25 mouse cellular contexts compared by ENCODE assay signal in the genomic region with DNA sequence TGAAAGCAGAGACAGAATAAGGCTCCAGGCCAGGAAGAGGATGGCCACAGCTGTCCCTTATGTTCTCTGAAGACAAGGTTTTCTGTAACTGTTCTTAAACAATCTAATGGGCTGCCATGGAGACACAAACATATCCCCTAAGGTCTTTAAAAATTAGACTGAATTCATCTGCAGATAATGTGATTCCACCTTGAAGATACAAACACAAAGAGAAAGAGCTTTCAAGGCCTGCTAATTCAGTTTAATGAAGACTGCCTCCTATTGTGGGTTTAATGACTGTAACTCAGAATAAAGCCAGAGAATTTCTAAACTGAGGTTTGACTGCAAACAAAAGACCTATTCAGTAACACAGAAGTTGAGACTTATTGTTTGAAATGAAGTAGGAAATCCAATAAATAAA.
DNase-seq lines count a peak whose midpoint lies in the region; ATAC-seq and TF ChIP-seq lines count a peak whose summit lies in the region.
"Had no signal": no experiment of that assay in that cellular context is flagged by ENCODE, and none has a peak within 500 bp of the region (broad histone marks: within the 10 kb centered on the region; RNA-seq: fewer than 3 reads in every experiment).

No protein-coding gene starts in this region.

- no peak for ATAC-seq in forebrain, embryonic 14.5 days
- 0 out of 2 replicates have a peak, but pooled peaks have one; percentile 27 for ATAC-seq in midbrain, embryonic 13.5 days
- ATAC-seq in midbrain, embryonic 11.5 days (ENCODE audit: low FRiP score) = no peak
- ATAC-seq: activated CD4-positive, CD25-positive, alpha-beta regulatory T cell, adult 4 months; CD4-positive, CD25-positive, alpha-beta regulatory T cell, adult 4 months; forebrain, embryonic 15.5 days; intestine, postnatal 0 days had no signal

- DNase-seq in forebrain, embryonic 14.5 days (ENCODE audit: low spot score) = peak; percentile 8
- DNase-seq in forebrain, embryonic 10.5 days (ENCODE audit: extremely low spot score, low spot score) = no peak
- DNase-seq in midbrain, embryonic 11.5 days (ENCODE audit: low spot score, missing footprints) = no peak
- DNase-seq in Muller cell, postnatal 12 days (ENCODE audit: inconsistent ontology term) = peak; percentile 71
- peak; percentile 40 for DNase-seq in brain, embryonic 14.5 days (ENCODE audit: low read depth)
- no peak for DNase-seq in layer of hippocampus, adult 11-12 months (ENCODE audit: low spot score)
- no peak for DNase-seq in cerebellum, postnatal 36 days
- DNase-seq: adrenal gland, adult 8-10 months; adrenal gland, postnatal 36 days; cerebellum, adult 11 months; cerebellum, adult 8-10 months; cerebellum, postnatal 10 days; gastrocnemius, postnatal 10 days; gastrocnemius, postnatal 36 days; heart, adult 2 months; heart, postnatal 14 days; heart, postnatal 4 days had no signal

- TF ChIP-seq CTCF in brain, embryonic 14.5 days (IDR thresholded peaks at IDR 0.05; ENCODE audit: borderline replicate concordance, extremely low read depth, insufficient read depth, insufficient read length) = no peak

- H3K4me1 ChIP-seq in forebrain, embryonic 14.5 days (ENCODE audit: control insufficient read depth, insufficient read depth, low read length) = 0 out of 2 replicates have a peak, but pooled peaks cover 3% of the 10 kb centered on the region
- H3K4me1 ChIP-seq in forebrain, embryonic 10.5 days = peaks cover 7% of the 10 kb centered on the region; the same call in 1 of the 2 replicates
- H3K4me1 ChIP-seq in midbrain, embryonic 13.5 days (replicated peaks) = 0 out of 2 replicates have a peak, but pooled peaks cover 4% of the 10 kb centered on the region
- H3K4me1 ChIP-seq in midbrain, embryonic 11.5 days (ENCODE audit: control insufficient read depth, insufficient read depth, low read length) = no peaks in the 10 kb centered on the region
- H3K4me1 ChIP-seq: forebrain, embryonic 15.5 days; heart, embryonic 10.5 days; heart, embryonic 13.5 days had no signal

- no peaks in the 10 kb centered on the region for H3K9me3 ChIP-seq in forebrain, embryonic 14.5 days (replicated peaks; ENCODE audit: control insufficient read depth, low read length)
- H3K9me3 ChIP-seq in forebrain, embryonic 10.5 days = no peaks in the 10 kb centered on the region
- H3K9me3 ChIP-seq in midbrain, embryonic 13.5 days = no peaks in the 10 kb centered on the region
- H3K9me3 ChIP-seq in midbrain, embryonic 11.5 days (ENCODE audit: control insufficient read depth, low read length) = no peaks in the 10 kb centered on the region
- H3K9me3 ChIP-seq: forebrain, embryonic 15.5 days; heart, embryonic 10.5 days; heart, embryonic 13.5 days had no signal

- no peaks in the 10 kb centered on the region for H3K36me3 ChIP-seq in forebrain, embryonic 14.5 days (ENCODE audit: control insufficient read depth, insufficient read depth, low read length)
- no peaks in the 10 kb centered on the region for H3K36me3 ChIP-seq in forebrain, embryonic 10.5 days (replicated peaks)
- no peaks in the 10 kb centered on the region for H3K36me3 ChIP-seq in midbrain, embryonic 13.5 days
- no peaks in the 10 kb centered on the region for H3K36me3 ChIP-seq in midbrain, embryonic 11.5 days (ENCODE audit: control insufficient read depth, insufficient read depth, low read length)
- H3K36me3 ChIP-seq: forebrain, embryonic 15.5 days had no signal

- H3K9ac ChIP-seq in forebrain, embryonic 14.5 days (ENCODE audit: low read length) = no peak overlapping the region
- no peak overlapping the region for H3K9ac ChIP-seq in midbrain, embryonic 13.5 days (replicated peaks)
- no peak overlapping the region for H3K9ac ChIP-seq in midbrain, embryonic 11.5 days (ENCODE audit: low read length)
- H3K9ac ChIP-seq: forebrain, embryonic 15.5 days; heart, embryonic 13.5 days; hindbrain, embryonic 14.5 days had no signal

- no peak overlapping the region for H3K4me2 ChIP-seq in forebrain, embryonic 14.5 days (ENCODE audit: low read length)
- no peak overlapping the region for H3K4me2 ChIP-seq in midbrain, embryonic 13.5 days (replicated peaks)
- no peak overlapping the region for H3K4me2 ChIP-seq in midbrain, embryonic 11.5 days
- H3K4me2 ChIP-seq: forebrain, embryonic 15.5 days; heart, embryonic 13.5 days; hindbrain, embryonic 14.5 days had no signal

- no peak overlapping the region for H3K4me3 ChIP-seq in forebrain, embryonic 14.5 days (ENCODE audit: low read depth, low read length)
- no peak overlapping the region for H3K4me3 ChIP-seq in forebrain, embryonic 10.5 days
- no peak overlapping the region for H3K4me3 ChIP-seq in midbrain, embryonic 13.5 days (replicated peaks)
- no peak overlapping the region for H3K4me3 ChIP-seq in midbrain, embryonic 11.5 days (ENCODE audit: low read depth, low read length)
- H3K4me3 ChIP-seq: forebrain, embryonic 15.5 days; heart, adult 2 months; heart, embryonic 10.5 days; heart, embryonic 13.5 days had no signal

- H3K27me3 ChIP-seq in forebrain, embryonic 14.5 days (replicated peaks; ENCODE audit: control insufficient read depth, insufficient read depth, low read length) = no peaks in the 10 kb centered on the region
- no peaks in the 10 kb centered on the region for H3K27me3 ChIP-seq in forebrain, embryonic 10.5 days (ENCODE audit: poor library complexity, severe bottlenecking)
- H3K27me3 ChIP-seq in midbrain, embryonic 13.5 days = no peaks in the 10 kb centered on the region
- no peaks in the 10 kb centered on the region for H3K27me3 ChIP-seq in midbrain, embryonic 11.5 days (ENCODE audit: control insufficient read depth, insufficient read depth, low read length)
- H3K27me3 ChIP-seq: forebrain, embryonic 15.5 days; heart, embryonic 13.5 days had no signal

- no peak overlapping the region for H3K27ac ChIP-seq in forebrain, embryonic 14.5 days (ENCODE audit: low read depth, low read length)
- no peak overlapping the region for H3K27ac ChIP-seq in forebrain, embryonic 10.5 days
- 0 out of 2 replicates have a peak overlapping the region, but pooled peaks have one; percentile 3 for H3K27ac ChIP-seq in midbrain, embryonic 13.5 days
- H3K27ac ChIP-seq in midbrain, embryonic 11.5 days (ENCODE audit: low read depth, low read length) = no peak overlapping the region
- H3K27ac ChIP-seq: forebrain, embryonic 15.5 days; heart, adult 2 months; heart, embryonic 10.5 days; heart, embryonic 13.5 days; hindbrain, embryonic 14.5 days had no signal

- no peak for TF ChIP-seq POLR2A in brain, embryonic 14.5 days (IDR thresholded peaks at IDR 0.05; ENCODE audit: borderline replicate concordance, extremely low read depth, insufficient read depth, insufficient read length, poor library complexity, severe bottlenecking)

Comparison
In these comparisons a context has a peak if more than half of its experiments do, and no peak if none do; other contexts are left out.
1. DNase-seq: peak in forebrain, embryonic 14.5 days (single experiment), Muller cell, postnatal 12 days (single experiment) and brain, embryonic 14.5 days (single experiment); none in forebrain, embryonic 10.5 days (single experiment), midbrain, embryonic 11.5 days (single experiment), layer of hippocampus, adult 11-12 months (single experiment) and cerebellum, postnatal 36 days (0 of 2).